ENCODE assay signal across 19 mouse cellular contexts in the genomic region with DNA sequence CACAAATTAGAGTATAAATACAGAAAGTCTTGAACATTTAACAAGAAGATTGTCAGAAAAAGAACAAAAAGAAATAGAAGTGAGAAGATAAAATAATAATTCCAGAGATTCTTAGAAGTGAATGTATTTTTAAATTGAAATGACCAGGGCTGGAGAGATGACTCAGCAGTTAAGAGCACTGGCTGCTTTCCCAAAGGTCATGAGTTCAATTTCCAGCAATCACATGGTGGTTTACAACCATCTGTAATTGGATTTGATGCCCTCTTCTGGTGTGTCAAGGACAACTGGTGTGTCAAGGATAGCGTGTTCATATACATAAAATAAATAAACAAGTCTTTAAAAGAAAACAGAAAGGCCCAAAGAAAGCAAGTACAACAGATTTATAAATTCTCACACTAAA.
"Had no signal": no experiment of that assay in that cellular context is flagged by ENCODE, and none has a peak within 500 bp of the region (broad histone marks: within the 10 kb centered on the region; RNA-seq: fewer than 3 reads in every experiment).

No protein-coding gene starts in this region.

- DNase-seq: liver; liver, postnatal 0 days; lung, embryonic 14.5 days; retina, postnatal 1 day; right cerebral cortex, postnatal 25 days; spleen, adult 18-20 months; thymus, postnatal 25 days had no signal

- ATAC-seq: inflammation-experienced regulatory T-cells, adult 6 months; intestine, embryonic 16.5 days; liver, postnatal 0 days; lung, postnatal 0 days; midbrain, embryonic 15.5 days had no signal

- H3K4me1 ChIP-seq: limb, embryonic 10.5 days; limb, embryonic 13.5 days; midbrain, embryonic 12.5 days; midbrain, embryonic 15.5 days; neural tube, embryonic 13.5 days; stomach, embryonic 15.5 days had no signal

- H3K27me3 ChIP-seq: midbrain, embryonic 12.5 days; midbrain, embryonic 15.5 days; neural tube, embryonic 13.5 days; stomach, embryonic 15.5 days had no signal

- H3K27ac ChIP-seq: limb, embryonic 10.5 days; limb, embryonic 13.5 days; liver, embryonic 14.5 days; macrophage; midbrain, embryonic 12.5 days; midbrain, embryonic 15.5 days; neural tube, embryonic 13.5 days; stomach, embryonic 15.5 days had no signal

- H3K9ac ChIP-seq: limb, embryonic 13.5 days; liver, embryonic 14.5 days; liver, postnatal 0 days; lung, embryonic 14.5 days; midbrain, embryonic 12.5 days; midbrain, embryonic 15.5 days; neural tube, embryonic 13.5 days; stomach, embryonic 15.5 days had no signal

- H3K36me3 ChIP-seq: limb, embryonic 10.5 days; limb, embryonic 13.5 days; midbrain, embryonic 12.5 days; midbrain, embryonic 15.5 days; neural tube, embryonic 13.5 days; stomach, embryonic 15.5 days had no signal

- H3K4me2 ChIP-seq: limb, embryonic 13.5 days; lung, embryonic 14.5 days; midbrain, embryonic 12.5 days; midbrain, embryonic 15.5 days; neural tube, embryonic 13.5 days; stomach, embryonic 15.5 days had no signal

- H3K9me3 ChIP-seq: limb, embryonic 10.5 days; midbrain, embryonic 12.5 days; neural tube, embryonic 13.5 days; stomach, embryonic 15.5 days had no signal

- H3K4me3 ChIP-seq: limb, embryonic 10.5 days; limb, embryonic 13.5 days; midbrain, embryonic 12.5 days; midbrain, embryonic 15.5 days; myocyte; neural tube, embryonic 13.5 days; stomach, embryonic 15.5 days had no signal
